Mouse (Mus musculus): ENCODE measurements around the gene Cnnm2.

DNA sequence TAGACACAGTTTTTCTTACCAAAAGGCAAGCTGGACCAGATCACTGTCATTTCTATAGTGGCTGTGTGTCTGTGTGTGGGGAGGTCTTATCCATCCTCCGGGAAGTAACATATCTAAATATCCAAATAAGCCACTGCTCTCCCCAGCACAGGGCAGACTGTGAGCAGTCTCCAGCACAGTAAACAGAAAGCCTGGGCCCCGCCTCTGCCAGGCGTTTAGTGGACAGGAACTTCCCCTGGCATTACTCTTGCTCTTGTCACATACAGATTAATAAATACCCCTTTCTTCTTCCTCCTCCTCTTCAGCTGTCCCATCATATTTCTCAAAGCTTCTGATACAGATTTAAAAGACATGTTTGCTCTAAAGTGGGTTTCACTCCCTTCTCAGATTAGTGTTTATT, 101.2 kb downstream of the Cnnm2 start:
- TF ChIP-seq ZNF384 (IDR thresholded peaks at IDR 0.05; ENCODE audit: low read depth, low read length) (no peak), ZC3H11A (IDR thresholded peaks at IDR 0.05; ENCODE audit: borderline replicate concordance, low read depth, low read length) (no peak), CHD2 (IDR thresholded peaks at IDR 0.05; ENCODE audit: low read depth, low read length) (no peak), MAFK (IDR thresholded peaks at IDR 0.05; ENCODE audit: insufficient read depth, low read depth, low read length) (no peak)

Measured in ES-E14 (cell line).